Mouse (Mus musculus): ENCODE measurements at regions not wholly inside any gene's neighbourhood (a gene's known extent, or its start where the extent isn't known, plus 50 kb on each side); places are given as distances from the start of the nearest gene placed in this dataset.
"Not testable (repeated sequence)": the region's sequence is repeated elsewhere in the genome, so short reads cannot be mapped to it uniquely, and the experiment has no call there.

DNA sequence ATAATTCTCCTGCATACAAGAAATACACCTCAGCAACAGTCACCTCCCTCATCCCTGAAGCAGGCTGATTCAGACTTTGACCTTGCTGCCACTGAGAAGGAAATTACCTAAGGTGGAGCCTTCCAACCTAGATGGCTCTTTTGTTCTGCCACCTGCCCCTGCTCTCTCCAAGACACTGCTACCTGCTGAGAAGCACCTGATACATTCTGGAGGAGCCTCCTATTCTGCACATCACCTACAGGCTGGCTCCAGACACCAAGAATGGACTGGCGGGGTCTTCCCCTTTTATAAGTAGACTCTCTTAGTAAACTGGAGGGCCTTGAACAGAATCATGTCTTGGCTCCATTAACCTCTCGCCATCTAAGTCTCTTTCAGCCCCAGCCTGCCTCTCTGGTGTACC is 1149.5 kb upstream of the 2610301B20Rik start:
- not testable (repeated sequence) for DNase-seq

DNA sequence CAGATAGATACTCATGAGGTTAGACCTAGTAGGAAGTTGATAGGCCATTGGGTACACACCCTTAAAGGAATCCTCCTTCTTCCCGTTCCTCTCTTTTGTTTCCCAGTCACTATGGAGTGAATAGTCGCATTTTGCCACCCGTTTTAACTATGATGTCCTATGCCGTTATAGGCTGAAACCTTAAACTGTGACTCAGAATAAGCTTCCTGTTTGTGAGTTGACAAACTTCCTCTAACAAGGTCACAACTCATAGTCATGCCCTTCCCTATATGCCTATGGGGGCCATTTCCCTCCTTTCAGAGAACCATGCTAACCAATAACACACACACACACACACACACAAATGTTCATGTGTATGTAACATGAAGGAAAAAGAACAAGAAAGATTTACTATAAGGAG is 1136.6 kb upstream of the 2610301B20Rik start:
- DNase-seq = no peak

DNA sequence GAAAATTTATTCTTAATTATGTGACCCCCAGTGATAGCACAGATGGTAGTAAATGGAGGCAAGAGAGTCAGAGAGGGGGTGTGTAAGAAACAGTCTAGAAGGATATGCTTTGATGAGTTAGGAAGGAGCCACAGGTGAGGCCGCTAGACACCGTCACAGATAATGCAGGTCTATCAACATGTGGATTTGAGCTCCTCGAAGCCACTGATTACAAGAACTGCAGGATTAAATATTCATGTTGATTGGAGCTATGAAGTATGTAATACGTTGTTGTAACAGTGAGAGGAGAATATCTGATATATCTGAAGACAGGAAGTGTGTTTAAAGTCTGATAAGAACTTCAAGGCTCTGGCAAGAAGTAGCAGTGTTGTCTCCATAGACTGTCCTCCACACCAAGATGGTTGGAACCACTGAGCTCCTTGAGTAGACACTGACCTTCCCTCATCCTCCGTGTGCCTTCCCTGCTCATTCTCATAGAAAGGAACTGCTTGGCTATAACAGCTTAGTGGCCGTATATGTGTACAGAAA is 1126.8 kb upstream of the 2610301B20Rik start:
- no peak for DNase-seq

DNA sequence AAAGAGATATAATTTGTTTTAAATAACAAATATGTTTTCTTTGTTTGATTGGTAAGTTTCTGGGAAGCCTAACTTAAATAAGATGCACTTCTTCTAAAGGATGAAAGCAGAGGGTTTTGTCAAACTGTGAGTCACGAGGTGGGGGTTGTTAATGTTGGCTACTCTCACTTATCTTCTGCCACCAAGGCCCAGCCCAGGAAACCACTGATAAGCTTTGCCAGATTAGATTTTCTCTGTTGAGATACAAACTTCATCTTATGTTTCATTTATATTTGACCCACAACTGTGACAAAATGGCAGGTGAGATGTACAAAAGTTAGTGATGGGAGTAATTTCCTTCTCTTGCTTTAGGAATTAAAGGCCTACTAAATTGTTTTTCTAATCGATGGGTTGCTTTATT is 1126.2 kb upstream of the 2610301B20Rik start:
- no peak for DNase-seq

DNA sequence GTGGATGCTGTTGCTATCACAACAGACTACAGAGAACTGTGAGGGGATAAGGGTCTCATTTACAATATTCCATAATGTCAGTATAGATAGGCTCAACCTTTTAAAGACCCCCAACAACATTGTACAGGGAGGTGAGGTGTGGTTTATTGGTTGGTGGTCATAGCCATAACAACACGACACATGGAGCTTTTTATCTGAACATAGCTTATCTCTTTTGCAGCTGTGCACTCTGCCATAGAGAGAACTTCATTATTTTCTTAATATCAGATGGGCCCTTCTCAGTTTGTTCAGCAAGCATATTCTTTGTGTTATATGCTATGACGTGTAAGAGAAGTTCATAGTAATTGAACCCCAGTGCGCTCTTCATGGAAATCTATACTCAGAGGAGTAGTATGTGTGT is 1124.4 kb upstream of the 2610301B20Rik start:
- no peak for DNase-seq

DNA sequence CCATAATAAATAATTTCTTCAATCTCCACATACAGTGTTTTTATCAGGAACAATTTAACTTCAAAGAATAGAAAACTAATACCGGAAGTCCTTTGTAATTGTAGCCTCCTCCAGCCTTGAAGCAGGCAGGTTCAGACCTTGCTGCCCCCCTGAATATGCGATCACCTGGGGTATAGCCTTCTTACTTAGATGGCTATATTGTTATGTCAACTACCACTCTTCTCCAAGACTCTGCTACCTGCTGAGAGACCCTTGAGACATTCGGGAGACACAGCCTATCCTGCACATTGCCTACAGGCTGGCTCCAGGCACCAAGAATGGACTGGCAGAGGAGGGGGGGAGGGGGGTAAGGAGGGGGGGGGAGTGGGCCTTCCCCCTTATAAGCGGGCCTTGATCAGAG is 1123.9 kb upstream of the 2610301B20Rik start:
- DNase-seq = no peak

DNA sequence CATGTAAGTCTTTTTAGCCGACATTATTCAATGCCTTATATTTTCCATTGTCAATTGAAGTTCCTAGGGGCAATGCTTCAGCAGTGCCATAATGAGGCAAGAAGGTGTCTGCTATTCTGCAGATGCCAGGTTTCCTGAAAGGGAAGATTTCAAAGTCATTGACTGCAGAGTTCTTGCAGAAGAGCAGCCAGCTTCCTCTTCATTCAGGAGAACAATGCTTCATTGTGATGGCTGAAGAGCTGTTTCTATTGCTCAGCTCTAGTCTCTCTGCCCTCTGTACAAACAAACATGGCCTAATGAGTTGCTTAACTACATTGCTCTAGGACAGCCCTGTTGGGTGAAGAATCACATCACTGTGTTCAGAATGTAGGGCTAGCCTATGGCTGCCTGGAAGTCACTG is 1111.0 kb upstream of the 2610301B20Rik start:
- DNase-seq = no peak

DNA sequence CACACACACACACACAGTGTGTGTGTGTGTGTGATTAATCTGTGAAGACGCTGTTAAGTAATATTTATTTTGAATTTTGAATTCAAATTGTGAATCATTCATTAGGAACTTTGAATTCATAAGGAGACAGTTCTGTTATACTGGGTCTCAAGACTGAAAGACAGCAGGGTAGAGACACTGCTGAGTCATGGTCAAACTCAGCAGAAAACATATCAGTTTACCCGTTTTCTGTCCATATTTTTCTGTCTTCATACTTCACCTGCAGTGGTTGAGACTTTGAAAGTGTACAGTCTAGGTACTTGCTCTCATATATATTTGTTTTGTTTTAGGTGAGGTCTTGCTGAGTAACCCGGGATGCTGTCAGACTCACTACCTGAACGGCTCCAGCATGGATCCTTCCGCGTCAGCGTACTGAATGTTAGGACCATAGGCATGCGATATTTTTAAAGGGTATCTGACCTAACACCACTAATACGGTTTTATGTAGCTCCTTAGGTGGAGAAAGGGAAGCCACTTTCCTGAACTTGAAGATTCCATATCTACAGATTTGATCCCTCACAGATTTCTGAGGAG is 1104.6 kb upstream of the 2610301B20Rik start:
- peak; percentile 12 for DNase-seq

DNA sequence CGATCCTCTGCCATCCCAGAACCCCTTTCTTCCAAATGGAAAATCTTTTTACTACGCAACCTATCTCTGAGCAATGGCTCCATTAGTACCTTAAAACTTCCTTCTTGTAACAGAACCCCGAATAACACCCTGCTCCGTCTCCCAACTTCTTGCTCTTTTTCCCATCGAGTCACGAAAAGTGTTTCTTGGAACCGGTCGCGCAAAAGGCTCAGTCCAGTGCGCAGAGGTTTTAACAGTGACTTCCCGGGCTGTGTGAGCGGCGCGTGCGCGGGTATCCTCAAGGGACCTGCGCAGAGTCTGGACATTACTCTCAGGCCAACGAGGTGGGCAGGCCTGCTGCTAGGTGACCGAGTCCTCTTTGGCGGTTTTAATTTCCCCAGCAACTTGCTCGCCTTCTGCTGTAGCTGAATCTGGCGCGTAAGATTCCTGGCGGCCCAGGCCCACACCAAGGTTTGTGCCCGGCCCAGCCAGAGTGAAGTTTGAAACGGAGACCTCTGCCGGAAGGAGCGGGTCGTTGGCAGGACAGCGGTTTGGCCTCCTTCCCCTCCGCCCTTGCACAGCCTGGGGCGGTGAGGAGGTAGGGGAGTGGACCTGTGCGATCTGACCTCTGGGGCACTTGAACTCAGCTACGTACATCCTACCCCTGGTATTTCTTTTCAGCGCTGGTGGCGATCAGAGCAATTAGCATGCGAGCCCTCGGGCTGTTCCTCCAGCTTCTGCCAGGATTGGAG is 1103.8 kb upstream of the 2610301B20Rik start:
- peak; percentile 43 for DNase-seq

DNA sequence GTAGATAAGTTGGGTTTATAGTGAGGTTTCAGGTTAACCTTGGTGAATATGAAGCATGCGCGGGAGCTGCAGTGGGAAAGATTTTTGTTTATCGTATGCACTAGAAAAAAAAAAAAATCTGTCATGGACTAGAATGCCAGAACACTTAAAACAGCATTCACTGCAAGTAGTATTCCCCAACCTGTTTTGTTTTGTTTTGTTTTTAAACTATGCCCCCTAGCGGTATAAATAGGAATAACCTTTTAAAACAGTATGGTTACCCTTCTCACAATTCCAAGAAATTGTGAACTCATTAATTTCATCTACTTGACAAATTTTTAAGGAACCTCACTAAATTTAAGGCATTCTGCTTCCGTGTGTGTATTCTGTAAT is 1103.2 kb upstream of the 2610301B20Rik start:
- DNase-seq = no peak

DNA sequence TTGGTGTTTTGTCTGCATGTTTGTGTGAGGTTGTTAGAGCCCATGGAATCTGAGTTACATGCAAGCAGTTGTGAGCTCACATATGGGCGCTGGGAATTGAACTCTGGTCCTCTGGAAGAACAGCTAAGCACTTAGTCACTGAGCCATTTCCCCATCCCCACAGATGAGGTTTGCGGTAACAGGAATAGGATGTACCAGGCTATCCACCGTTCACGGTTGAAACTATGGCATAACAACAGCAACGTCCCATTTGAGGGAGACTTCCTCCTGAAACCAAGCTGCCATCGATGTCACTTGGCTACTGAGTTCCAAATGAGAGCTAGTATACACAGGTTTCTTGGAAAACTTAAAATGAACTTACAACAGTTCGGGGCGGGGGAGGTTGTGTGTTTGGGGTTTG is 1095.9 kb upstream of the 2610301B20Rik start:
- DNase-seq = no peak

DNA sequence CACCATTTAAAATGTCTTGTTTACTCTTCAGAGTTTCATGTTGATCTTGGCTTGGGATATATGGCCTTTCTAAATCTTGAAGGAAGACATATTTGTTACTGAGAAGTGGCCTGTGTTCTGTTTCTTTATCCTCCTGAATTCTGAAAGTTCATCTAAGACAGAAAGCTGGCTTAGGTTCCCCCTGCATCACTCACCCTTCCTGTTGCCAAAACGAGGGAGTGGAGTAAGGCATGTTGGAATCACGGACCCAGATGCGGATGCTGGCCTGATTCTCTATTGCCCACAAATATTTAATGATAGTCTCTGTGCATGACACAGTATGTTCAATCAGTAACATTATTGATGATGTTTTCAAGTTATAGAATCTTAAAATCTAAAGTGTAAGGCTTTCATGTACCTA is 1094.7 kb upstream of the 2610301B20Rik start:
- no peak for DNase-seq

DNA sequence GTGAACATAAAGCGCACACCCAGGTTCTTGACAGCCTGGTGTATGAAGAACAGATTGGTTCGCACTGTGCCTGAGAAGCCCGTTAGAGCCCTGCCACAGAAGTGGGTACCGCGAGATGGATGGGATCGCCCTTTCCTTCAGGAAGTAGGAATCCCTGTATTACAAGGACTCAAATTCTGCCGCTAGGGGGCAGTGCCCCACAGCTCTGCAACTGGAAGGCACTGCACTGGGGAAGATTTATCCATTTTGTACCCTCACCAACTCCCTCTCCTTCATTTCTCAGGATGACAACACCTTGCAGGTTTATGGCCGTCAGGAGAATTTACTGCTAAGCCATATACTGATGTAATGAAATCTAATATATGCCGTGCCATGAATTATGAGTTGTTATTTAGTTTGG is 1094.1 kb upstream of the 2610301B20Rik start:
- peak; percentile 33 for DNase-seq

DNA sequence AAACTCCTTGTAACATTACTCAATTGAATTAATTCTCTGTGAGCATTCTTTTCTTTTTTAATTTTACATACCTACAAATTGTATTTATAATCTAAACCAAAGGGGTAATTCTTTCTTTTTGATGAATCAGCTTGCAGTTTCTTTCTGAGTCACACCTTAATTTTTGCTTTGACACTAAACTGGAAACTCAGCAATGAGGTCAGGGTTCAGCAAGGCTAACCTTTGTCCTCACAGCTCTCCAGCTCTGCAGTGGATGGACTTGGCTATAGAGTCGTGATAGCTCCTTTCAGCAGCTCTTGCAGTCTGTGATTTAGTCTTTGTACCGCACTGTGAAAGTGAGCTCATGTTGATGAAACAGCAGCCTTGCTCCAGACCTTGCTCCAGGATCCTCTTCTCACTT is 1093.0 kb upstream of the 2610301B20Rik start:
- DNase-seq = no peak

DNA sequence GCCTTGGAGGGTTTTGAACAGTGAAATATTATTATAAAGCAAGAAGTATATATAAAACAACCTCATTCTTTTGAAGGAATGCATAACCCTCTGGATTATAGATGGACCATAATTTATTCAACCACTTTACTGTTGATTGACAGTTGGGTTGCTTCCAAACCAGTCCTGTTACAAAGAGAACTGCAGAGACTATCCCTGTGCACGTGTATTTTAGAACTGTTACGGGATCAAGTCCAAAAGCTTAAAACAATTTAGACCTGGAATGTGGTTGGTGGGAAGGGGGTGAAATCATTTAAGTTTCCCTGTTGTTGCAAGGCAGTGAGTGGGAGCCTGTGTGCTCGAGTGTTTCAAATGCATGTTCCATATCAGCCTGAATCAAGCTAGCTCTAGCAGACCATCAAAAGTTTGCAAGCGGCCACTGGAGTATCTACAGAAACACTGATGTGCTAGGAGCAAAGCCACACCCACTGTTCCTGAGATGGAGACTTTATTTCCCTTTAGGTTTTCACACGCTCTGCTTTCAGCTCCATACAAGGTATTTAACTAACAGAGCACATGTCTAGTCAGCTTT is 1086.4 kb upstream of the 2610301B20Rik start:
- no peak for DNase-seq

DNA sequence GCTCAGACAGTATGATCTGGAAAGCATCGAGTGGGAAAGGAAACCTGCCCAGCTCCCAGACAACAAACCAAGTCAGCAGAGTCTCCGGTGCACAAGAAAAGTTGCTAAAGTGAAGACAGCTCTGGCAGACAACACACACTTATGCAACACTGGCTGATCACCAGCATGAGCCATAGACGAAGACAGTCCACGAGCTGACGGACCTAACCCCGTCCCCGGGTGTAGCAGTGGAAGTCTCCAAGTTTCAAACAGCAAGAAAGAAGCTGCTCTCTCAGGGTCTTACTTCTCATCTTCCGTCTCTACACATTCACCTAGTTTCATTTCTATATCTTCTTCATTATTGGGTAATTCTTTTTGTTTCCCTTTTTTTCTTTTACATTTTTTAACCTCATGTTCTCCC is 1083.8 kb upstream of the 2610301B20Rik start:
- DNase-seq = no peak
